Mouse (Mus musculus) G1E (cell line): ENCODE results near the gene Ppme1.

ENCODE experiments used
- CTCF ChIP-seq: IDR thresholded peaks from 2 replicates; pipeline ENCODE4 v1.5.1; 2012; ENCODE audit warnings: low read depth, low read length, inconsistent platforms, mixed read lengths
- GATA1 ChIP-seq: IDR thresholded peaks from 2 replicates; pipeline ENCODE4 v1.6.1; 2012; ENCODE audit warnings: borderline replicate concordance, low read length, inconsistent platforms, mixed read lengths
- GATA2 ChIP-seq: IDR thresholded peaks from 2 replicates; pipeline ENCODE4 v1.6.1; 2012; ENCODE audit warnings: low read depth, low read length, inconsistent platforms, borderline replicate concordance
- POLR2AphosphoS5 ChIP-seq: IDR thresholded peaks from 2 replicates; pipeline ENCODE4 v1.6.1; 2012; ENCODE audit warnings: low read depth, low read length, inconsistent platforms; ENCODE audit not compliant: insufficient replicate concordance
- TAL1 ChIP-seq: conservative IDR thresholded peaks from 2 replicates; pipeline ENCODE4 v1.6.1; 2012; ENCODE audit warnings: low read depth, low read length, inconsistent platforms, mixed read lengths

DNA sequence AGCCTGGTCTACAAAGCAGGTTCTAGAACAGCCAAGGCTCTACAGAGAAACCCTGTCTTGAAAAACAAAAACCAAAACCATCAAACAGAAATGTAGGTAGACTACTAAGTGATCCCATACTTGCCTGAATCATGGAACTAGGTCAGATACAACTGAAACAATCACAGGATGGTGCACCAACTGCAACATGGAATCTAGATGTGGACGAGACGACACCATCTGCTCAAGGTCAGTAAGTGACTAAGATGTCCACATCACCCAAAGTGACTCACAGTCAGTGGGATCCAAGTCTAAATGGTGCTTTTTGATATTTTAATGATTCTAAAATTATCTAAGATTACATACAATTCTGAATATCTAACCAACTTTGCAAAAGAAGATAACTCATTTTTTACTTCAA is 36.2 kb downstream of the Ppme1 start:
- TF ChIP-seq CTCF: no peak
- no peak for TF ChIP-seq GATA1
- no peak for TF ChIP-seq TAL1
- no peak for TF ChIP-seq POLR2AphosphoS5
- no peak for TF ChIP-seq GATA2
